Mouse (Mus musculus) liver, embryonic 13.5 days (tissue): Measurements from ENCODE around the gene St6galnac3. TPM values are rescaled to one million over a fixed set of nuclear protein-coding genes. Genes with fewer than 3 reads are reported as not detected.

Experiments
- ATAC-seq: fragments of 200-750 bp; cut with Nextera tagmentation; 2 replicates; pipeline ENCODE4 v1.8.0; 2017; ENCODE audit warnings: low read depth, mild to moderate bottlenecking, moderate number of reproducible peaks, moderate library complexity
- DNase-seq: peaks from one replicate; pipeline ENCODE4 v3.0.0; 2022
- H3K27ac ChIP-seq: fragments of 300-500 bp; sonication (generic); 2 replicates; pipeline ENCODE4 v1.5.1; 2015; ENCODE audit warnings: moderate library complexity, mild to moderate bottlenecking, inconsistent platforms
- H3K27me3 ChIP-seq: fragments of 300-500 bp; sonication (generic); 2 replicates; pipeline ENCODE4 v1.6.1; 2015; ENCODE audit warnings: mild to moderate bottlenecking, inconsistent platforms
- H3K36me3 ChIP-seq: fragments of 300-500 bp; sonication (generic); 2 replicates; pipeline ENCODE4 v1.6.1; 2015; ENCODE audit warnings: mild to moderate bottlenecking, inconsistent platforms
- H3K4me1 ChIP-seq: fragments of 300-500 bp; sonication (generic); replicated peaks from 2 replicates; pipeline ENCODE4 v1.6.1; 2015; ENCODE audit warnings: inconsistent platforms
- H3K4me2 ChIP-seq: fragments of 300-500 bp; sonication (generic); 2 replicates; pipeline ENCODE4 v1.6.1; 2015; ENCODE audit warnings: inconsistent platforms, mild to moderate bottlenecking, moderate library complexity
- H3K4me3 ChIP-seq: fragments of 300-500 bp; sonication (generic); replicated peaks from 2 replicates; pipeline ENCODE4 v1.5.1; 2015; ENCODE audit warnings: mild to moderate bottlenecking, inconsistent platforms
- H3K9ac ChIP-seq: fragments of 300-500 bp; sonication (generic); 2 replicates; pipeline ENCODE4 v1.6.1; 2015; ENCODE audit warnings: mild to moderate bottlenecking, inconsistent platforms
- H3K9me3 ChIP-seq: fragments of 300-500 bp; sonication (generic); replicated peaks from 2 replicates; pipeline ENCODE4 v1.6.1; 2016; ENCODE audit warnings: inconsistent platforms
- WGBS: fragments of 180-500 bp; shearing (Covaris S2); methylation state at CpG from one replicate; pipeline ENCODE4 v1.1.7; 2015; ENCODE audit not compliant: insufficient replicate concordance; 5-methylcytosine and 5-hydroxymethylcytosine counted together
- polyA plus RNA-seq: library from polyadenylated mRNA; unstranded; fragments of >200 nt; fragmentation: Nextera tagmentation; extraction: Ambion mirVana; gene quantifications from 2 replicates; pipeline ENCODE4 v1.2.1, GENCODE M21; 2015

The St6galnac3 gene
- polyA plus RNA-seq, 1 experiment from 2014 or later: 8.3 TPM

GRCm38 (mm10) chr3:153580625-153581024 is 144.3 kb downstream of the St6galnac3 start:
- peaks cover 21% of the 10 kb centered on the region for H3K4me1 ChIP-seq

GRCm38 (mm10) chr3:153580136-153580535 is 144.8 kb downstream of the St6galnac3 start:
- peaks cover 21% of the 10 kb centered on the region for H3K4me1 ChIP-seq
- DNase-seq: no peak
- H3K9me3 ChIP-seq: no peaks in the 10 kb centered on the region
- H3K4me3 ChIP-seq: no peak overlapping the region
- no peak for ATAC-seq
- no peak overlapping the region for H3K9ac ChIP-seq
- no peak overlapping the region for H3K27ac ChIP-seq
- H3K36me3 ChIP-seq: no peaks in the 10 kb centered on the region
- WGBS: 45% methylated on average over 3 of the region's 3 CpGs
- H3K27me3 ChIP-seq: no peaks in the 10 kb centered on the region
- H3K4me2 ChIP-seq: no peak overlapping the region

More at GRCm38 (mm10) chr3:153580625-153581024, 144.3 kb downstream of the St6galnac3 start:
- Histone ChIP-seq H3K36me3 (no peaks in the 10 kb centered on the region), H3K9ac (no peak overlapping the region), H3K9me3 (no peaks in the 10 kb centered on the region), H3K4me3 (no peak overlapping the region), H3K4me2 (no peak overlapping the region), H3K27me3 (no peaks in the 10 kb centered on the region), H3K27ac (no peak overlapping the region)
- DNase-seq: no peak
- whole genome bisulfite sequencing: 65% methylated on average over 2 of the region's 2 CpGs
- no peak for ATAC-seq

- peaks cover 15% of the 10 kb centered on the region for H3K4me1 ChIP-seq
- no peak overlapping the region for H3K9ac ChIP-seq
- H3K4me3 ChIP-seq: no peak overlapping the region
- DNase-seq (no peak), ATAC-seq (no peak)
- H3K27me3 ChIP-seq: no peaks in the 10 kb centered on the region
- H3K27ac ChIP-seq: no peak overlapping the region
- H3K9me3 ChIP-seq: no peaks in the 10 kb centered on the region
- 52% methylated on average over 2 of the region's 2 CpGs for WGBS
- H3K36me3 ChIP-seq: no peaks in the 10 kb centered on the region
- no peak overlapping the region for H3K4me2 ChIP-seq
Observed at GRCm38 (mm10) chr3:153577286-153577685, 147.7 kb downstream of the St6galnac3 start.

- ATAC-seq (no peak), DNase-seq (no peak)
- H3K9me3 ChIP-seq: no peaks in the 10 kb centered on the region
- H3K4me1 ChIP-seq: 0 out of 2 replicates have a peak, but pooled peaks cover 6% of the 10 kb centered on the region
- H3K9ac ChIP-seq: no peak overlapping the region
- no peaks in the 10 kb centered on the region for H3K36me3 ChIP-seq
- no peaks in the 10 kb centered on the region for H3K27me3 ChIP-seq
- WGBS: 80% methylated on average over 11 of the region's 11 CpGs
- H3K27ac ChIP-seq: no peak overlapping the region
- no peak overlapping the region for H3K4me3 ChIP-seq
- H3K4me2 ChIP-seq: no peak overlapping the region
Observed at GRCm38 (mm10) chr3:153571152-153571551, 153.8 kb downstream of the St6galnac3 start.

- no peak for ATAC-seq
Observed at GRCm38 (mm10) chr3:153568815-153569214, 156.2 kb downstream of the St6galnac3 start.

GRCm38 (mm10) chr3:153567913-153568312 is 157.1 kb downstream of the St6galnac3 start:
- Histone ChIP-seq H3K9ac (no peak overlapping the region), H3K4me3 (no peak overlapping the region), H3K4me1 (0 out of 2 replicates have a peak, but pooled peaks cover 6% of the 10 kb centered on the region), H3K36me3 (no peaks in the 10 kb centered on the region), H3K27ac (no peak overlapping the region), H3K4me2 (no peak overlapping the region), H3K27me3 (no peaks in the 10 kb centered on the region), H3K9me3 (no peaks in the 10 kb centered on the region)
- 50% methylated on average over 3 of the region's 3 CpGs for WGBS
- DNase-seq: no peak
- ATAC-seq: no peak

More at GRCm38 (mm10) chr3:153568815-153569214, 156.2 kb downstream of the St6galnac3 start:
- H3K9me3 ChIP-seq: no peaks in the 10 kb centered on the region
- no peak overlapping the region for H3K4me2 ChIP-seq
- H3K27me3 ChIP-seq: no peaks in the 10 kb centered on the region
- DNase-seq: no peak
- no peak overlapping the region for H3K9ac ChIP-seq
- H3K4me3 ChIP-seq: no peak overlapping the region
- H3K36me3 ChIP-seq: no peaks in the 10 kb centered on the region
- 10% methylated on average over 3 of the region's 3 CpGs for WGBS
- H3K4me1 ChIP-seq: 0 out of 2 replicates have a peak, but pooled peaks cover 6% of the 10 kb centered on the region
- H3K27ac ChIP-seq: no peak overlapping the region

GRCm38 (mm10) chr3:153567512-153567911 is 157.5 kb downstream of the St6galnac3 start:
- no peaks in the 10 kb centered on the region for H3K27me3 ChIP-seq
- H3K4me3 ChIP-seq: no peak overlapping the region
- no peak overlapping the region for H3K9ac ChIP-seq
- no peaks in the 10 kb centered on the region for H3K9me3 ChIP-seq
- 0 out of 2 replicates have a peak, but pooled peaks cover 6% of the 10 kb centered on the region for H3K4me1 ChIP-seq
- no peak overlapping the region for H3K27ac ChIP-seq
- no peaks in the 10 kb centered on the region for H3K36me3 ChIP-seq
- no peak overlapping the region for H3K4me2 ChIP-seq
- DNase-seq (no peak), ATAC-seq (no peak)
- 74% methylated on average over 4 of the region's 4 CpGs for WGBS

- ATAC-seq (no peak), DNase-seq (no peak)
- H3K4me1 ChIP-seq: 0 out of 2 replicates have a peak, but pooled peaks cover 6% of the 10 kb centered on the region
Observed at GRCm38 (mm10) chr3:153566100-153566499, 158.9 kb downstream of the St6galnac3 start.

GRCm38 (mm10) chr3:153560897-153561296 is 164.1 kb downstream of the St6galnac3 start:
- Histone ChIP-seq H3K9me3 (no peaks in the 10 kb centered on the region), H3K27ac (no peak overlapping the region), H3K9ac (no peak overlapping the region), H3K36me3 (no peaks in the 10 kb centered on the region), H3K4me2 (no peak overlapping the region), H3K4me3 (no peak overlapping the region), H3K4me1 (no peaks in the 10 kb centered on the region), H3K27me3 (no peaks in the 10 kb centered on the region)
- ATAC-seq: no peak
- DNase-seq: no peak
- 77% methylated on average over 6 of the region's 6 CpGs for WGBS

More at GRCm38 (mm10) chr3:153566100-153566499, 158.9 kb downstream of the St6galnac3 start:
- H3K4me2 ChIP-seq: no peak overlapping the region
- no peak overlapping the region for H3K27ac ChIP-seq
- no peaks in the 10 kb centered on the region for H3K9me3 ChIP-seq
- H3K4me3 ChIP-seq: no peak overlapping the region
- no peak overlapping the region for H3K9ac ChIP-seq
- 24% methylated on average over 2 of the region's 2 CpGs for WGBS
- no peaks in the 10 kb centered on the region for H3K27me3 ChIP-seq
- no peaks in the 10 kb centered on the region for H3K36me3 ChIP-seq

GRCm38 (mm10) chr3:153559586-153559985 is 165.4 kb downstream of the St6galnac3 start:
- H3K4me1 ChIP-seq: no peaks in the 10 kb centered on the region
- H3K4me3 ChIP-seq: no peak overlapping the region
- 71% methylated on average over 8 of the region's 8 CpGs for WGBS
- no peak overlapping the region for H3K9ac ChIP-seq
- no peaks in the 10 kb centered on the region for H3K9me3 ChIP-seq
- no peak overlapping the region for H3K4me2 ChIP-seq
- H3K36me3 ChIP-seq: no peaks in the 10 kb centered on the region
- DNase-seq (no peak), ATAC-seq (no peak)
- H3K27ac ChIP-seq: no peak overlapping the region
- H3K27me3 ChIP-seq: no peaks in the 10 kb centered on the region

- no peaks in the 10 kb centered on the region for H3K36me3 ChIP-seq
- no peaks in the 10 kb centered on the region for H3K27me3 ChIP-seq
- WGBS: 63% methylated on average over 11 of the region's 11 CpGs
- DNase-seq: no peak
- H3K9me3 ChIP-seq: no peaks in the 10 kb centered on the region
- H3K27ac ChIP-seq: no peak overlapping the region
- no peak overlapping the region for H3K4me2 ChIP-seq
- no peak overlapping the region for H3K9ac ChIP-seq
- no peak overlapping the region for H3K4me3 ChIP-seq
- H3K4me1 ChIP-seq: 0 out of 2 replicates have a peak, but pooled peaks cover 3% of the 10 kb centered on the region
- ATAC-seq: no peak
Observed at GRCm38 (mm10) chr3:153556621-153557020, 168.4 kb downstream of the St6galnac3 start.

- Histone ChIP-seq H3K9me3 (no peaks in the 10 kb centered on the region), H3K36me3 (no peaks in the 10 kb centered on the region), H3K4me3 (no peak overlapping the region), H3K4me2 (no peak overlapping the region), H3K27me3 (no peaks in the 10 kb centered on the region), H3K27ac (no peak overlapping the region), H3K4me1 (0 out of 2 replicates have a peak, but pooled peaks cover 3% of the 10 kb centered on the region), H3K9ac (no peak overlapping the region)
- 74% methylated on average over 3 of the region's 3 CpGs for WGBS
- DNase-seq (no peak), ATAC-seq (peak; percentile 12; the same call in 1 of the 2 replicates)
Observed at GRCm38 (mm10) chr3:153553712-153554111, 171.3 kb downstream of the St6galnac3 start.
